ENCODE assay signal across 8 mouse cellular contexts in the genomic region with DNA sequence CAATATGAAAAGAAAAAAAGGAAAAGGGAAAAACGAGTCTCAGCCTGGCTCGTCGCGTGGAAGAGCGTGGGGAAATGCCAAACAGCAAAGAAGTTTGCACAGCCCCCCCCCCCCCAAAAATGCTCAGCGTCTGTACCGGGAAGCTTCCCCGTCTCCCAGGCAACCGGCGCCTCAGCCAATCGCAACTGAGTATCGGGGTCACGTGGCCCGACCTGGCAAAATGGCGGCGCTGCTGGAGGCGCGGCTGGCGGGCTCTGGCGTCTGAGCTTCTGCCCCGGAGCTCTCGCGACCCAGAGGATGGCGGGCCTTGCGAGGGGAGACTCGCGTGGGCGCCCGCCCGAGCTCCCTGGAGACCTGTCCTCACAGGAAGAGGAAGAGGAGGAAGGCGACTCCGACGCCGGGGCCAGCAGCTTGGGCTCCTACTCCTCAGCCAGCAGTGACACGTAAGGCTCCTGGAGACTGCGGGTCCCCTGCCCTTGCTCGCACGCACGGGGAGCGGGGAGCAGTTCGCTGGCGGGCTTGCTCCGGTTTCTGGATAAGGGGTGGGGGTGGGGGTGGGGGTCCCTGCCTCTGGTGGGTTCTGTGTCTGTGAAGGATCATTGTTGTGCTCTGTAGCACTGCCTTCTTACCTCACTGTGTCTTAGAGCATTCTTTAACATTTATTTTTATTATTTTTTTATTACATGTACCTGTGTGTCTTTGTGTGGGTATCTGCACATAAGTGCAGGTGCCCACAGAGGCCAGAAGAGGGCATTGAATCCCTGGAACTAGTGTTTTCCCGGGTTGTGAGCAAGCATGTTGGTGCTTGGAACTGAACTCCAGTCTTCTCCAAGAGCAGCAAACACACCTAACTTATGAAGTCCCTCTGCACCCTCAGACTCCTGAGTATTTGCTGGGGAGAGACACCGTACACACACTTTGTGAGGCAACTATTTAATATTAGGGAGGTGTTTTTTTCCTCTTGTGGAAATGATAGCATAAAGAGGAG. TPM values are rescaled to one million over a fixed set of nuclear protein-coding genes. Genes with fewer than 3 reads are reported as not detected.
DNase-seq lines count a peak whose midpoint lies in the region; ATAC-seq lines count a peak whose summit lies in the region.

No protein-coding gene starts in this region.

- peak overlapping the region; percentile 82 for H3K27ac ChIP-seq in embryonic facial prominence, embryonic 10.5 days (replicated peaks)
- no peak overlapping the region for H3K27ac ChIP-seq in midbrain, embryonic 11.5 days (ENCODE audit: low read depth, low read length)

- ATAC-seq in granulocyte monocyte progenitor cell, adult 5-6 weeks (replicated peaks; ENCODE audit: poor library complexity, severe bottlenecking), result peak; percentile 98
- ATAC-seq in midbrain, embryonic 11.5 days (ENCODE audit: low FRiP score), result peak; percentile 98

- H3K4me2 ChIP-seq in midbrain, embryonic 11.5 days, result peak overlapping the region; percentile 54

- intact Hi-C loops in left cerebral cortex, postnatal 4 days (cut with DNase I), result no loop called here

- H3K4me1 ChIP-seq in embryonic facial prominence, embryonic 10.5 days, result peaks cover 4% of the 10 kb centered on the region; the same call in 1 of the 2 replicates
- no peaks in the 10 kb centered on the region for H3K4me1 ChIP-seq in midbrain, embryonic 11.5 days (ENCODE audit: control insufficient read depth, insufficient read depth, low read length)

- WGBS in embryonic facial prominence, embryonic 10.5 days, result 4% methylated on average over 45 of the region's 45 CpGs
- 4% methylated on average over 45 of the region's 45 CpGs for WGBS in midbrain, embryonic 11.5 days

- peak overlapping the region; percentile 79 for H3K9ac ChIP-seq in midbrain, embryonic 11.5 days (ENCODE audit: low read length)

- DNase-seq in adrenal gland, postnatal 14 days, result peak; percentile 95
- DNase-seq in embryonic facial prominence, embryonic 10.5 days (ENCODE audit: low spot score), result peak; percentile 96
- DNase-seq in kidney, adult 11 months, result peak; percentile 83
- DNase-seq in left cerebral cortex, postnatal 4 days, result peak; percentile 91
- peak; percentile 99 for DNase-seq in midbrain, embryonic 11.5 days (ENCODE audit: low spot score, missing footprints)
- peak; percentile 91 for DNase-seq in right cerebral cortex, postnatal 4 days
- DNase-seq in yolk sac, embryonic 10.5 days (ENCODE audit: low spot score), result peak; percentile 88

- no peaks in the 10 kb centered on the region for H3K36me3 ChIP-seq in embryonic facial prominence, embryonic 10.5 days (replicated peaks)
- H3K36me3 ChIP-seq in midbrain, embryonic 11.5 days (ENCODE audit: control insufficient read depth, insufficient read depth, low read length), result no peaks in the 10 kb centered on the region

- H3K27me3 ChIP-seq in embryonic facial prominence, embryonic 10.5 days (replicated peaks; ENCODE audit: low read depth, poor library complexity, severe bottlenecking), result no peaks in the 10 kb centered on the region
- H3K27me3 ChIP-seq in midbrain, embryonic 11.5 days (ENCODE audit: control insufficient read depth, insufficient read depth, low read length), result no peaks in the 10 kb centered on the region

- H3K4me3 ChIP-seq in embryonic facial prominence, embryonic 10.5 days, result peak overlapping the region; percentile 68
- H3K4me3 ChIP-seq in midbrain, embryonic 11.5 days (ENCODE audit: low read depth, low read length), result peak overlapping the region; percentile 71

- H3K9me3 ChIP-seq in embryonic facial prominence, embryonic 10.5 days, result no peaks in the 10 kb centered on the region
- no peaks in the 10 kb centered on the region for H3K9me3 ChIP-seq in midbrain, embryonic 11.5 days (ENCODE audit: control insufficient read depth, low read length)

RNA-seq across cellular contexts. Expression of a gene that starts 9.8 kb away (rescaled TPM):
- 2.7 and 2.9 TPM in 2 replicates for total RNA-seq in adrenal gland, postnatal 14 days (2021)
- polyA plus RNA-seq in embryonic facial prominence, embryonic 10.5 days (2016; fragmentation: Nextera tagmentation; extraction: Ambion mirVana), result 6.0 and 6.3 TPM in 2 replicates
- 1.6 and 3.2 TPM in 2 replicates for total RNA-seq in granulocyte monocyte progenitor cell, adult 5-6 weeks (2014; fragmentation: Nextera tagmentation)
- total RNA-seq in granulocyte monocyte progenitor cell, adult 5-6 weeks (2017), result 2.5 and 4.6 TPM in 2 replicates
- total RNA-seq in left cerebral cortex, postnatal 4 days (2021), result 1 to 10 TPM; 5.5 to 8.0 TPM
- polyA plus RNA-seq in midbrain, embryonic 11.5 days (2014; fragmentation: Nextera tagmentation; extraction: Ambion mirVana), result 7.8 and 9.9 TPM in 2 replicates
